Mouse (Mus musculus) lung, postnatal 14 days (tissue): Measurements from ENCODE around the gene C1qc.

Experiments
- DNase-seq: peaks from one replicate; pipeline ENCODE4 v3.0.0; 2021

C1qc gene

GRCm38 (mm10) chr4:136842802-136843201 is 50.1 kb downstream of the C1qc start:
- DNase-seq, result no peak

DNA sequence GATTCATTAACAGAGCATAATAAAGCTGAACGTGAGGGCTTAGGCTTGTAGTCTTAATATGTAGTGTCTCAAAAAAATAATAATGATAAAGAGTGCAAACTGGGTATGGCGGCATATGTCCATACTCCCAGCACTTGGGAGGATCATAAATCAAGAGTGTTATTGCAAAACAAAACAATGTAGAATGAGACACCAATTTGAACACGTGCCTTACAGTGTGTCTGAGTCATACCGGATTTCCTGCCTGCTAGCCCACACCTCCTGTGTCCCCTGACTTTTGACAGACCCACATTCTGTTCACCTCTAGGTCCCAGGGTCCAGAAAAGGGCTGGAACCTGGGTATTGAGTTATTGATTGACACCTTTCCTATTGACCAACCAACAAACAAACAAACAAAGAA is 50.8 kb downstream of the C1qc start:
- no peak for DNase-seq

DNA sequence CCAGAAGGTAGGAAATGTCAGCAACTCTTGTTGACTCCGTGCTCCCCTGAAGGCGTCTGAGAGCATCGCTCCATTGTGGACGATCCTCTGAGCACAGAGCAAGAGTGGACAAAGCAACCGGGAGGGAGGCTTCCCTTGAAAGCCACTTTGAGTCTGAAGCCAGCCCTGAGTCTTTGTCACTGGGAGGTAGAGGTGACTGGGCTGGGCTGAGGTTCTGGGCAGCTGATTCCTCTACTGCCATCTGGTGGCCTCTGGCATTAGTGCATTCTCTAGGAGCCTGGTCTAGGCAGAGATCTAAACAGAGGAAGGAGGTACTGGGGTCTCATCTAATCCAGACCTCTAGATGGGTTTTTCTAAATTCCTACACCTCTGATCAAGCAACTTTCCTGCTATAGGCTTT is 51.8 kb downstream of the C1qc start:
- peak; percentile 84 for DNase-seq
